Mouse (Mus musculus): ENCODE data around the gene ccdc198.

DNA sequence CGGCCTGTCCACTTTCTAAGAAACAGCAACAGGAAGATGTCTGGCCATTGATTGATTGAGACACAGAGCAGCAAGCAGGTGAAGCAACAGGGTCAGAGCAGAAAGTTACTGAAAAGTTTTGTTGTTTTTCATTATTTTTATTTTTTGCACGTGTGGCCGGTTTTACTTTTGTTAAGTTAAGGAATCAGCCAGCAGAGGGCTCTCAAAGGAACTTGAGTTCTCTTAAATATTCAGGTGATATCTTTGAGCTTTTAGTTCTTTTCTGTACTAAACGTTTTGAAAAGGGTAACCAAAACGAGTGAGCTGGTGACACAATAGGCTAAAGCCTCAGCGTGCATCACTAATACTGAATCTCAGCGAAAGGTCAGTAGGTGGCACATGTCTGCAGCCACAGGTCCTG lies 26.6 kb downstream of the ccdc198 start:
- TF ChIP-seq CTCF (IDR thresholded peaks at IDR 0.05; ENCODE audit: control insufficient read depth, insufficient read depth, insufficient replicate concordance, low read depth, low read length), result no peak
- TF ChIP-seq POLR2A (IDR thresholded peaks at IDR 0.05; ENCODE audit: control insufficient read depth, low read depth, low read length), result no peak

All from testis, adult 2 months (tissue).